Mouse (Mus musculus) neural tube, embryonic 11.5 days (tissue): ENCODE data around the gene Med4. TPM values are rescaled to one million over a fixed set of nuclear protein-coding genes. Genes with fewer than 3 reads are reported as not detected.
A peak's percentile ranks its signal among the peaks of the same experiment; 100 is the strongest.
"Not testable (repeated sequence)": the region's sequence is repeated elsewhere in the genome, so short reads cannot be mapped to it uniquely, and the experiment has no call there.

Source experiments
- ATAC-seq: fragments of 200-750 bp; cut with Nextera tagmentation; 2 replicates; pipeline ENCODE4 v1.8.0; 2017; ENCODE audit warnings: moderate number of reproducible peaks, mild to moderate bottlenecking, moderate TSS enrichment, moderate library complexity; ENCODE audit not compliant: insufficient read depth, low FRiP score, low TSS enrichment
- DNase-seq: peaks from one replicate; pipeline ENCODE4 v3.0.0-alpha.2; 2015; ENCODE audit warnings: low spot score
- H3K27ac ChIP-seq: fragments of 300-500 bp; sonication (generic); 2 replicates; pipeline ENCODE4 v1.5.1; 2014; ENCODE audit warnings: low read depth, mild to moderate bottlenecking, low read length
- H3K27me3 ChIP-seq: fragments of 300-500 bp; sonication (generic); 2 replicates; pipeline ENCODE4 v1.6.1; 2014; ENCODE audit warnings: mild to moderate bottlenecking, low read length, mixed read lengths; ENCODE audit not compliant: control insufficient read depth, insufficient read depth
- H3K36me3 ChIP-seq: fragments of 300-500 bp; sonication (generic); 2 replicates; pipeline ENCODE4 v1.6.1; 2014; ENCODE audit warnings: mild to moderate bottlenecking, low read length, moderate library complexity, mixed read lengths; ENCODE audit not compliant: control insufficient read depth, insufficient read depth
- H3K4me1 ChIP-seq: fragments of 300-500 bp; sonication (generic); 2 replicates; pipeline ENCODE4 v1.6.1; 2014; ENCODE audit warnings: low read length, mixed read lengths; ENCODE audit not compliant: control insufficient read depth, insufficient read depth
- H3K4me2 ChIP-seq: fragments of 300-500 bp; sonication (generic); 2 replicates; pipeline ENCODE4 v1.6.1; 2014; ENCODE audit warnings: low read depth, mild to moderate bottlenecking, moderate library complexity
- H3K4me3 ChIP-seq: fragments of 300-500 bp; sonication (generic); 2 replicates; pipeline ENCODE4 v1.5.1; 2014; ENCODE audit warnings: low read depth, low read length
- H3K9ac ChIP-seq: fragments of 300-500 bp; sonication (generic); 2 replicates; pipeline ENCODE4 v1.6.1; 2014; ENCODE audit warnings: mild to moderate bottlenecking, low read length
- H3K9me3 ChIP-seq: fragments of 300-500 bp; sonication (generic); 2 replicates; pipeline ENCODE4 v1.6.1; 2016; ENCODE audit warnings: low read length; ENCODE audit not compliant: control insufficient read depth
- WGBS: fragments of 180-500 bp; shearing (Covaris S2); extraction: QIAGEN DNeasy Blood & Tissue Kit; methylation state at CpG from one replicate; pipeline ENCODE4 v1.1.7; 2014; 5-methylcytosine and 5-hydroxymethylcytosine counted together
- polyA plus RNA-seq: library from polyadenylated mRNA; unstranded; fragments of >200 nt; fragmentation: Nextera tagmentation; extraction: Ambion mirVana; gene quantifications from 2 replicates; pipeline ENCODE4 v1.2.1, GENCODE M21; 2014

The Med4 gene
- polyA plus RNA-seq, 1 experiment from 2014 or later, result 101 TPM

GRCm38 (mm10) chr14:73507200-73507599 lies 2.6 kb upstream of the Med4 start:
- Histone ChIP-seq H3K9me3 (no peaks in the 10 kb centered on the region), H3K4me3 (no peak overlapping the region), H3K36me3 (no peaks in the 10 kb centered on the region; the same call in 1 of the 2 replicates), H3K4me2 (no peak overlapping the region), H3K27ac (no peak overlapping the region), H3K9ac (no peak overlapping the region), H3K4me1 (0 out of 2 replicates have a peak, but pooled peaks cover 3% of the 10 kb centered on the region), H3K27me3 (no peaks in the 10 kb centered on the region)
- WGBS, result 91% methylated on average over 15 of the region's 15 CpGs
- DNase-seq (no peak), ATAC-seq (no peak)

GRCm38 (mm10) chr14:73507702-73508376 lies 2.0 kb upstream of the Med4 start:
- H3K4me3 ChIP-seq, result no peak overlapping the region
- H3K27ac ChIP-seq, result no peak overlapping the region
- no peaks in the 10 kb centered on the region for H3K4me1 ChIP-seq
- DNase-seq (no peak), ATAC-seq (no peak)
- no peaks in the 10 kb centered on the region for H3K9me3 ChIP-seq
- WGBS, result 79% methylated on average over 11 of the region's 11 CpGs
- no peak overlapping the region for H3K9ac ChIP-seq
- H3K27me3 ChIP-seq, result no peaks in the 10 kb centered on the region
- H3K36me3 ChIP-seq, result peaks cover 2% of the 10 kb centered on the region; the same call in 1 of the 2 replicates
- no peak overlapping the region for H3K4me2 ChIP-seq

GRCm38 (mm10) chr14:73508630-73509395 lies 1.0 kb upstream of the Med4 start:
- no peak overlapping the region for H3K4me2 ChIP-seq
- no peak for ATAC-seq

GRCm38 (mm10) chr14:73524136-73524535 lies 14.3 kb downstream of the Med4 start:
- Histone ChIP-seq H3K4me1 (no peaks in the 10 kb centered on the region), H3K9me3 (no peaks in the 10 kb centered on the region), H3K9ac (no peak overlapping the region), H3K4me2 (no peak overlapping the region), H3K27me3 (no peaks in the 10 kb centered on the region), H3K36me3 (no peaks in the 10 kb centered on the region), H3K4me3 (no peak overlapping the region), H3K27ac (no peak overlapping the region)
- 80% methylated on average over 3 of the region's 3 CpGs for WGBS
- no peak for DNase-seq
- no peak for ATAC-seq

More at GRCm38 (mm10) chr14:73508630-73509395, 1.0 kb upstream of the Med4 start:
- H3K4me1 ChIP-seq, result no peaks in the 10 kb centered on the region
- H3K27ac ChIP-seq, result no peak overlapping the region
- H3K4me3 ChIP-seq, result no peak overlapping the region
- WGBS, result 91% methylated on average over 6 of the region's 6 CpGs
- no peak overlapping the region for H3K9ac ChIP-seq
- H3K36me3 ChIP-seq, result peaks cover 2% of the 10 kb centered on the region; the same call in 1 of the 2 replicates
- DNase-seq, result no peak
- H3K27me3 ChIP-seq, result no peaks in the 10 kb centered on the region
- H3K9me3 ChIP-seq, result no peaks in the 10 kb centered on the region

GRCm38 (mm10) chr14:73524766-73525448 lies 15.1 kb downstream of the Med4 start, which contains the start of gene Sucla2:
TSS of gene Sucla2 (plus strand) at chr14:73525319.
- H3K27ac ChIP-seq, result peak within 1 kb of the TSS; percentile 81
- H3K4me2 ChIP-seq, result peak within 1 kb of the TSS; percentile 32

GRCm38 (mm10) chr14:73528661-73529060 lies 18.8 kb downstream of the Med4 start:
- not testable (repeated sequence) for H3K9me3 ChIP-seq, H3K4me2 ChIP-seq, H3K27ac ChIP-seq, H3K36me3 ChIP-seq, ATAC-seq, H3K27me3 ChIP-seq, DNase-seq, H3K4me3 ChIP-seq, H3K9ac ChIP-seq, H3K4me1 ChIP-seq
- WGBS, result 85% methylated on average over 3 of the region's 3 CpGs

More at GRCm38 (mm10) chr14:73524766-73525448, 15.1 kb downstream of the Med4 start, which contains the start of gene Sucla2:
- Histone ChIP-seq H3K9ac (peak within 1 kb of the TSS; percentile 69), H3K9me3 (no peaks in the 10 kb centered on the region), H3K27me3 (no peaks in the 10 kb centered on the region), H3K36me3 (no peaks in the 10 kb centered on the region), H3K4me1 (no peaks in the 10 kb centered on the region), H3K4me3 (peak within 1 kb of the TSS; percentile 46)
- WGBS, result under 1% methylated on average over 38 of the region's 41 CpGs
- ATAC-seq (peak; percentile 98), DNase-seq (peak; percentile 96)

GRCm38 (mm10) chr14:73533755-73534465 lies 24.1 kb downstream of the Med4 start:
- 79% methylated on average over 6 of the region's 6 CpGs for WGBS
- Histone ChIP-seq H3K36me3 (no peaks in the 10 kb centered on the region), H3K9me3 (no peaks in the 10 kb centered on the region), H3K27ac (no peak overlapping the region), H3K9ac (no peak overlapping the region), H3K4me2 (no peak overlapping the region), H3K27me3 (no peaks in the 10 kb centered on the region), H3K4me1 (no peaks in the 10 kb centered on the region), H3K4me3 (no peak overlapping the region)
- no peak for ATAC-seq
- no peak for DNase-seq

GRCm38 (mm10) chr14:73535641-73536040 lies 25.8 kb downstream of the Med4 start:
- WGBS, result 91% methylated on average over 2 of the region's 2 CpGs
- Histone ChIP-seq H3K4me2 (no peak overlapping the region), H3K27me3 (no peaks in the 10 kb centered on the region), H3K4me3 (no peak overlapping the region), H3K36me3 (no peaks in the 10 kb centered on the region), H3K9me3 (no peaks in the 10 kb centered on the region), H3K27ac (no peak overlapping the region), H3K4me1 (no peaks in the 10 kb centered on the region), H3K9ac (no peak overlapping the region)
- ATAC-seq (no peak), DNase-seq (no peak)
